Mouse (Mus musculus): Measurements from ENCODE around the gene Foxn1.

DNA sequence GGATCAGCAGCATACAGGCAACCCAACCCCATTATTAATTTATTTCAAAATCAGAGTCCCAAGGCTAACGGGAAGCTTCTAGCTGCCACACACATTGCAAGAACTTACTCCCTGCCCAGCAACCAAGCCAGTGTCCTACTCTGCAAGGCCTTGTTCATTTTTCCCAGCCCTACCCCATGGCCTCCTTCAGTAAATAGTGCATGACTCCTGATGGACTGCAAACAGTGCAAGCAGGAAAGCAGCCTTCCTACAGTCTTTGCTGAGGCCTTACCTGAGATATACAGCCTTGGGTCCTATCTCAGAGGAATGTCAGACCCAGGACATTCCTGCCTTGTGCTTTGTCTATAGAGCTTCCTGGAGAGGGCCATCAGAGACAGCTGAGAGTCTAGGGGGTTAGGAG is 39.2 kb upstream of the Foxn1 start:
- no peak for TF ChIP-seq CTCF (IDR thresholded peaks at IDR 0.05; ENCODE audit: low read depth, low read length)
- no peak for TF ChIP-seq POLR2A (IDR thresholded peaks at IDR 0.05; ENCODE audit: borderline replicate concordance, low read depth, low read length)
